Mouse (Mus musculus) stomach, postnatal 0 days (tissue): ENCODE measurements at regions not wholly inside any gene's neighbourhood (a gene's known extent, or its start where the extent isn't known, plus 50 kb on each side); places are given as distances from the start of the nearest gene placed in this dataset.

Experiments used
- CTCF ChIP-seq: IDR thresholded peaks from 2 replicates; pipeline ENCODE4 v1.5.1; 2016; ENCODE audit warnings: antibody characterized with exemption, low read depth, mild to moderate bottlenecking, moderate library complexity
- EP300 ChIP-seq: optimal IDR thresholded peaks from 2 replicates; pipeline ENCODE3; 2016; ENCODE audit warnings: antibody characterized with exemption

DNA sequence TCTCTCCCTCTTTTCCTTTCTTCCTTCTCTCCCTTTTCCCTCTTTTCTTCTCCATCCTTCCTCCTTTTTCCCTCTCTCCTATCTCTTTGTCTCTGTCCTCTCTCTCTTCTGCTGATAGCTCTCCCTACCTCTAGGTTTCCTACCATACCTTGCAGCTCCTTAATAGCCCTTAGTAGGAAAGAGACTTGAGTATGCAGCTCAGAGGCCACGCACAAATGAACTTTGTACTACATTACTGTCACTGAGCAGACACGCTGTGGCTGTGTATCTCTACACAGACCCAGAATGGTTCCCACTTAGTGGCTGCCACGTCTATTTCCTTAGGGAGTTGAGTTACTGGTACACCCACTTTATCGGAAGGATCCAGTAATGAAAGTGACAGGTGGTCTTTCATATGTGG is 147.5 kb downstream of the Bcl2l11 start:
- no peak for TF ChIP-seq CTCF
- no peak for TF ChIP-seq EP300
